ENCODE assay signal across 15 mouse cellular contexts in the genomic region with DNA sequence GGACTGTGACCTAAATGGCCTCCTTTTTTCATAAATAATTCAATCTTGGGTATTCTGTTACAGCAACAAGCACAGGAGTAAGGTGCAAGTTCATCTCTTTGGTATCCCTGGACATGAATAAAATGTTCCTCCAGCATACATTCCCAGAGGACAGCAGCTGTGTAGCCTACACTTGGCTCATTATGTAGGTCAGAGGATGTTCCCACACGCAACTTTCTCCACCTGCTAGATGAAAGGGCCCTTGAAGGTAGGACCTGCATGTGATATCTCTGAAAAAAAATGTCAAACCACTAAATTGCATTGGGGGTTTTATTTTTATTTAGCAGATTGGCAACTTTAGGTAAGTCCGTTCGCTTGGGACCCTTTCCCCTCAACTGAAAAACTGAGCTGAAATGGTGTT.
"Had no signal": no experiment of that assay in that cellular context is flagged by ENCODE, and none has a peak within 500 bp of the region (broad histone marks: within the 10 kb centered on the region; RNA-seq: fewer than 3 reads in every experiment).

No protein-coding gene starts in this region.

- H3K27me3 ChIP-seq: liver, embryonic 12.5 days; megakaryocyte, embryonic 14.5 days; midbrain, embryonic 12.5 days; neural tube, embryonic 13.5 days; neural tube, embryonic 15.5 days; stomach, embryonic 15.5 days had no signal

- DNase-seq: lung, adult 18-20 months; lung, embryonic 14.5 days; lung, postnatal 10 days; midbrain, embryonic 14.5 days; right cerebral cortex, postnatal 14 days had no signal

- H3K9me3 ChIP-seq: liver, embryonic 12.5 days; megakaryocyte, embryonic 14.5 days; midbrain, embryonic 12.5 days; neural tube, embryonic 13.5 days; neural tube, embryonic 15.5 days; stomach, embryonic 15.5 days had no signal

- H3K36me3 ChIP-seq: liver, embryonic 12.5 days; midbrain, embryonic 12.5 days; neural tube, embryonic 13.5 days; neural tube, embryonic 15.5 days; stomach, embryonic 15.5 days had no signal

- H3K27ac ChIP-seq: liver, embryonic 12.5 days; liver, embryonic 14.5 days; macrophage; midbrain, embryonic 12.5 days; neural tube, embryonic 13.5 days; neural tube, embryonic 15.5 days; stomach, embryonic 15.5 days; stomach, postnatal 0 days had no signal

- H3K4me1 ChIP-seq: liver, embryonic 12.5 days; neural tube, embryonic 15.5 days; stomach, embryonic 15.5 days had no signal

- H3K4me3 ChIP-seq: liver, embryonic 12.5 days; megakaryocyte, embryonic 14.5 days; midbrain, embryonic 12.5 days; myocyte; neural tube, embryonic 13.5 days; neural tube, embryonic 15.5 days; stomach, embryonic 15.5 days had no signal
